Mouse (Mus musculus): ENCODE data around the gene Sec61b. TPM values are rescaled to one million over a fixed set of nuclear protein-coding genes. Genes with fewer than 3 reads are reported as not detected.

Sec61b gene
- total and polyA plus RNA-seq, 3 experiments, result 286 to 583 (median 548) TPM

- peaks cover 7 to 31% of the 10 kb centered on the region in 2 experiments; a peak in 3 of 4 replicates for H3K4me1 ChIP-seq (ENCODE audit: control insufficient read depth in 1 of 2, insufficient read depth in 2 of 2)
- H3K9me3 ChIP-seq (replicated peaks; ENCODE audit: low read length), result no peaks in the 10 kb centered on the region
- no peak overlapping the region for H3K9ac ChIP-seq (ENCODE audit: insufficient read depth, low read depth)
- no peak overlapping the region for H3K4me3 ChIP-seq (replicated peaks in 1 of 3; ENCODE audit: low read depth in 2 of 3, low read length in 2 of 3, poor library complexity in 1 of 3)
- DNase-seq (ENCODE audit: extremely low read depth), result no peak
- in situ Hi-C loops (cut with MboI; ENCODE audit: low pct_ligation_motif_present, low pct_unique_long_range_greater_than_20kb, low sequenced_read_pairs), result no loop called here
- dilution Hi-C loops (cut with MboI; ENCODE audit: extremely low pct_ligation_motif_present, extremely low pct_unique_long_range_greater_than_20kb, low sequenced_read_pairs), result no loop called here
- no peaks in the 10 kb centered on the region for H3K79me2 ChIP-seq (replicated peaks; ENCODE audit: control insufficient read depth, extremely low read depth, insufficient read depth, poor library complexity, severe bottlenecking)
- no peaks in the 10 kb centered on the region for H3K36me3 ChIP-seq (replicated peaks in 1 of 2; ENCODE audit: control insufficient read depth in 1 of 2, insufficient read depth in 1 of 2, low read length in 1 of 2)
- H3K4me2 ChIP-seq (ENCODE audit: insufficient read depth, low read depth, poor library complexity, severe bottlenecking), result no peak overlapping the region
- no peak overlapping the region for H3K27ac ChIP-seq (ENCODE audit: insufficient read depth, low read depth)
- TF ChIP-seq NRF1 (IDR thresholded peaks at IDR 0.05; ENCODE audit: low read depth, low read length) (no peak), ZNF384 (IDR thresholded peaks at IDR 0.05; ENCODE audit: low read depth, low read length) (no peak)
- no peaks in the 10 kb centered on the region for H3K27me3 ChIP-seq (replicated peaks)
These were observed 18.0 kb downstream of the Sec61b start for GRCm38 (mm10) chr4:47492311-47493086.

- no peak for TF ChIP-seq SIN3A (IDR thresholded peaks at IDR 0.05; ENCODE audit: low read length)
- TF ChIP-seq MAFK (IDR thresholded peaks at IDR 0.05; ENCODE audit: insufficient replicate concordance, low read length), result no peak
- TF ChIP-seq KAT2A (IDR thresholded peaks at IDR 0.05; ENCODE audit: insufficient replicate concordance, low read length), result no peak
- TF ChIP-seq MAX (IDR thresholded peaks at IDR 0.05; ENCODE audit: low read length), result no peak
- no peak for TF ChIP-seq ZKSCAN1 (IDR thresholded peaks at IDR 0.05; ENCODE audit: borderline replicate concordance, low read depth, low read length)
- TF ChIP-seq MYC (IDR thresholded peaks at IDR 0.05; ENCODE audit: low read depth, low read length), result no peak
- no peak for TF ChIP-seq RAD21 (IDR thresholded peaks at IDR 0.05; ENCODE audit: low read depth, low read length)
- TF ChIP-seq CHD1 (IDR thresholded peaks at IDR 0.05; ENCODE audit: low read depth, low read length), result no peak
- TF ChIP-seq CTCF (conservative IDR thresholded peaks at IDR 0.05 in 1 of 2, IDR thresholded peaks at IDR 0.05 in 1 of 2; ENCODE audit: low read depth in 2 of 2, low read length in 2 of 2), result no peak
- no peak for TF ChIP-seq UBTF (IDR thresholded peaks at IDR 0.05; ENCODE audit: low read depth, low read length)
- no peak for TF ChIP-seq RCOR1 (conservative IDR thresholded peaks at IDR 0.05; ENCODE audit: low read depth, low read length)
- no peak for TF ChIP-seq TCF12 (IDR thresholded peaks at IDR 0.05; ENCODE audit: low read depth, low read length)
- no peak for TF ChIP-seq MXI1 (IDR thresholded peaks at IDR 0.05; ENCODE audit: low read depth, low read length)
- no peak for TF ChIP-seq MAZ (IDR thresholded peaks at IDR 0.05; ENCODE audit: low read depth, low read length)
- no peak for TF ChIP-seq E2F4 (IDR thresholded peaks at IDR 0.05; ENCODE audit: insufficient replicate concordance, low read depth, low read length)
- TF ChIP-seq IRF4 (IDR thresholded peaks at IDR 0.05; ENCODE audit: low read depth, low read length), result no peak
- no peak for TF ChIP-seq GABPA (IDR thresholded peaks at IDR 0.05; ENCODE audit: insufficient replicate concordance, low read depth, low read length)
- TF ChIP-seq JUN (IDR thresholded peaks at IDR 0.05; ENCODE audit: insufficient read depth, low read depth, low read length), result no peak
- TF ChIP-seq MEF2A (IDR thresholded peaks at IDR 0.05; ENCODE audit: borderline replicate concordance, low read depth, low read length), result no peak
- Histone ChIP-seq H3K79me2 (replicated peaks; ENCODE audit: control insufficient read depth, extremely low read depth, insufficient read depth, poor library complexity, severe bottlenecking) (no peaks in the 10 kb centered on the region), H3K9me3 (replicated peaks; ENCODE audit: low read length) (no peaks in the 10 kb centered on the region), H3K4me1 (ENCODE audit: control insufficient read depth in 1 of 2, insufficient read depth in 2 of 2) (peaks cover 11 to 37% of the 10 kb centered on the region in 2 experiments; a peak in 3 of 4 replicates), H3K9ac (ENCODE audit: insufficient read depth, low read depth) (no peak overlapping the region), H3K4me2 (ENCODE audit: insufficient read depth, low read depth, poor library complexity, severe bottlenecking) (no peak overlapping the region), H3K36me3 (replicated peaks in 1 of 2; ENCODE audit: control insufficient read depth in 1 of 2, insufficient read depth in 1 of 2, low read length in 1 of 2) (no peaks in the 10 kb centered on the region), H3K4me3 (replicated peaks in 1 of 3; ENCODE audit: low read depth in 2 of 3, low read length in 2 of 3, poor library complexity in 1 of 3) (no peak overlapping the region), H3K27me3 (replicated peaks) (no peaks in the 10 kb centered on the region), H3K27ac (ENCODE audit: insufficient read depth, low read depth) (no peak overlapping the region)
- DNase-seq (ENCODE audit: extremely low read depth), result no peak
- dilution Hi-C loops (cut with MboI; ENCODE audit: extremely low pct_ligation_motif_present, extremely low pct_unique_long_range_greater_than_20kb, low sequenced_read_pairs) (no loop called here), in situ Hi-C loops (cut with MboI; ENCODE audit: low pct_ligation_motif_present, low pct_unique_long_range_greater_than_20kb, low sequenced_read_pairs) (no loop called here)
These were observed 19.0 kb downstream of the Sec61b start for GRCm38 (mm10) chr4:47493456-47493855.
